Mouse (Mus musculus): ENCODE results near the gene Fkbp8. TPM values are rescaled to one million over a fixed set of nuclear protein-coding genes. Genes with fewer than 3 reads are reported as not detected.

The Fkbp8 gene
- polyA plus RNA-seq, 1 experiment from 2014 or later, result 313 TPM

GRCm38 (mm10) chr8:70517940-70518643, 9.4 kb upstream of the Fkbp8 start:
- Histone ChIP-seq H3K9me3 (no peaks in the 10 kb centered on the region), H3K4me1 (peaks cover 10% of the 10 kb centered on the region), H3K36me3 (peaks cover 23% of the 10 kb centered on the region; the same call in 1 of the 2 replicates), H3K4me2 (no peak overlapping the region), H3K27me3 (no peaks in the 10 kb centered on the region), H3K4me3 (no peak overlapping the region), H3K9ac (no peak overlapping the region), H3K27ac (no peak overlapping the region)
- ATAC-seq (ENCODE audit: borderline replicate concordance, extremely low read depth, low FRiP score, low TSS enrichment), result no peak
- WGBS, result 73% methylated on average over 10 of the region's 10 CpGs

GRCm38 (mm10) chr8:70519043-70519442, 8.5 kb upstream of the Fkbp8 start:
- 84% methylated on average over 6 of the region's 6 CpGs for WGBS
- ATAC-seq (ENCODE audit: borderline replicate concordance, extremely low read depth, low FRiP score, low TSS enrichment), result no peak
- Histone ChIP-seq H3K9ac (no peak overlapping the region), H3K9me3 (no peaks in the 10 kb centered on the region), H3K4me2 (no peak overlapping the region), H3K4me1 (peaks cover 14% of the 10 kb centered on the region), H3K4me3 (no peak overlapping the region), H3K27ac (no peak overlapping the region), H3K36me3 (peaks cover 18% of the 10 kb centered on the region; the same call in 1 of the 2 replicates), H3K27me3 (no peaks in the 10 kb centered on the region)

GRCm38 (mm10) chr8:70519606-70520005, 7.9 kb upstream of the Fkbp8 start:
- Histone ChIP-seq H3K27ac (no peak overlapping the region), H3K9ac (no peak overlapping the region), H3K4me2 (no peak overlapping the region), H3K36me3 (peaks cover 14% of the 10 kb centered on the region; the same call in 1 of the 2 replicates), H3K27me3 (no peaks in the 10 kb centered on the region), H3K9me3 (no peaks in the 10 kb centered on the region), H3K4me3 (no peak overlapping the region), H3K4me1 (peaks cover 14% of the 10 kb centered on the region)
- WGBS, result 46% methylated on average over 2 of the region's 2 CpGs
- ATAC-seq (ENCODE audit: borderline replicate concordance, extremely low read depth, low FRiP score, low TSS enrichment), result no peak

GRCm38 (mm10) chr8:70522592-70523403, 4.7 kb upstream of the Fkbp8 start:
- H3K4me2 ChIP-seq, result peak overlapping the region; percentile 78
- H3K27ac ChIP-seq, result peak overlapping the region; percentile 85
- ATAC-seq (ENCODE audit: borderline replicate concordance, extremely low read depth, low FRiP score, low TSS enrichment), result peak; percentile 85
- peaks cover 23% of the 10 kb centered on the region for H3K4me1 ChIP-seq
- WGBS, result under 1% methylated on average over 50 of the region's 51 CpGs
- H3K9me3 ChIP-seq, result no peaks in the 10 kb centered on the region
- H3K36me3 ChIP-seq, result no peaks in the 10 kb centered on the region
- no peaks in the 10 kb centered on the region for H3K27me3 ChIP-seq
- H3K9ac ChIP-seq, result peak overlapping the region; percentile 79
- peak overlapping the region; percentile 81 for H3K4me3 ChIP-seq

GRCm38 (mm10) chr8:70527111-70527511, 413 bp upstream of the Fkbp8 start:
- Histone ChIP-seq H3K9ac (peak overlapping the region; percentile 96), H3K4me1 (peaks cover 38% of the 10 kb centered on the region), H3K9me3 (no peaks in the 10 kb centered on the region), H3K36me3 (peaks cover 27% of the 10 kb centered on the region), H3K4me2 (peak overlapping the region; percentile 75), H3K27ac (peak overlapping the region; percentile 54; the same call in 1 of the 2 replicates), H3K4me3 (peak overlapping the region; percentile 88), H3K27me3 (no peaks in the 10 kb centered on the region)
- 1% methylated on average over 8 of the region's 8 CpGs for WGBS
- no peak for ATAC-seq (ENCODE audit: borderline replicate concordance, extremely low read depth, low FRiP score, low TSS enrichment)

- peak overlapping the region; percentile 89; the same call in 1 of the 2 replicates for H3K27ac ChIP-seq
- no peaks in the 10 kb centered on the region for H3K27me3 ChIP-seq
- H3K9me3 ChIP-seq, result no peaks in the 10 kb centered on the region
- H3K4me1 ChIP-seq, result peaks cover 32% of the 10 kb centered on the region
- ATAC-seq (ENCODE audit: borderline replicate concordance, extremely low read depth, low FRiP score, low TSS enrichment), result no peak
- H3K4me3 ChIP-seq, result peak overlapping the region; percentile 88
- H3K36me3 ChIP-seq, result peaks cover 39% of the 10 kb centered on the region
- WGBS, result 20% methylated on average over 13 of the region's 13 CpGs
- H3K4me2 ChIP-seq, result peak overlapping the region; percentile 75
- H3K9ac ChIP-seq, result peak overlapping the region; percentile 96
Measured at GRCm38 (mm10) chr8:70528182-70528797, 766 bp downstream of the Fkbp8 start.

GRCm38 (mm10) chr8:70529299-70529698, 1.8 kb downstream of the Fkbp8 start:
- H3K27me3 ChIP-seq, result no peaks in the 10 kb centered on the region
- no peaks in the 10 kb centered on the region for H3K9me3 ChIP-seq
- no peak overlapping the region for H3K4me3 ChIP-seq
- no peak overlapping the region for H3K9ac ChIP-seq
- H3K4me2 ChIP-seq, result no peak overlapping the region
- H3K4me1 ChIP-seq, result peaks cover 27% of the 10 kb centered on the region
- peaks cover 48% of the 10 kb centered on the region for H3K36me3 ChIP-seq
- ATAC-seq (ENCODE audit: borderline replicate concordance, extremely low read depth, low FRiP score, low TSS enrichment), result no peak
- no peak overlapping the region for H3K27ac ChIP-seq
- WGBS, result 78% methylated on average over 5 of the region's 5 CpGs

- WGBS, result 91% methylated on average over 3 of the region's 3 CpGs
- no peak overlapping the region for H3K4me2 ChIP-seq
- H3K4me3 ChIP-seq, result no peak overlapping the region
- peaks cover 53% of the 10 kb centered on the region for H3K36me3 ChIP-seq
- H3K4me1 ChIP-seq, result peaks cover 27% of the 10 kb centered on the region
- ATAC-seq (ENCODE audit: borderline replicate concordance, extremely low read depth, low FRiP score, low TSS enrichment), result no peak
- no peaks in the 10 kb centered on the region for H3K9me3 ChIP-seq
- no peak overlapping the region for H3K27ac ChIP-seq
- H3K27me3 ChIP-seq, result no peaks in the 10 kb centered on the region
- H3K9ac ChIP-seq, result no peak overlapping the region
Measured at GRCm38 (mm10) chr8:70529741-70530161, 2.2 kb downstream of the Fkbp8 start.

GRCm38 (mm10) chr8:70530314-70530713, 2.8 kb downstream of the Fkbp8 start:
- H3K4me1 ChIP-seq, result peaks cover 27% of the 10 kb centered on the region
- no peak overlapping the region for H3K4me3 ChIP-seq
- WGBS, result 90% methylated on average over 2 of the region's 2 CpGs
- ATAC-seq (ENCODE audit: borderline replicate concordance, extremely low read depth, low FRiP score, low TSS enrichment), result no peak
- no peak overlapping the region for H3K27ac ChIP-seq
- H3K4me2 ChIP-seq, result no peak overlapping the region
- no peak overlapping the region for H3K9ac ChIP-seq
- peaks cover 58% of the 10 kb centered on the region for H3K36me3 ChIP-seq
- no peaks in the 10 kb centered on the region for H3K27me3 ChIP-seq
- H3K9me3 ChIP-seq, result no peaks in the 10 kb centered on the region

- ATAC-seq (ENCODE audit: borderline replicate concordance, extremely low read depth, low FRiP score, low TSS enrichment), result no peak
- H3K9ac ChIP-seq, result no peak overlapping the region
- H3K36me3 ChIP-seq, result peaks cover 68% of the 10 kb centered on the region
- no peak overlapping the region for H3K4me2 ChIP-seq
- no peaks in the 10 kb centered on the region for H3K27me3 ChIP-seq
- peaks cover 13% of the 10 kb centered on the region for H3K4me1 ChIP-seq
- H3K4me3 ChIP-seq, result no peak overlapping the region
- no peaks in the 10 kb centered on the region for H3K9me3 ChIP-seq
- H3K27ac ChIP-seq, result no peak overlapping the region
- 90% methylated on average over 12 of the region's 12 CpGs for WGBS
Measured at GRCm38 (mm10) chr8:70534281-70534680, 6.8 kb downstream of the Fkbp8 start.

GRCm38 (mm10) chr8:70535221-70535620, 7.7 kb downstream of the Fkbp8 start:
- Histone ChIP-seq H3K4me1 (peaks cover 9% of the 10 kb centered on the region), H3K4me3 (no peak overlapping the region), H3K4me2 (no peak overlapping the region), H3K27ac (no peak overlapping the region), H3K9me3 (no peaks in the 10 kb centered on the region), H3K36me3 (peaks cover 59% of the 10 kb centered on the region), H3K9ac (no peak overlapping the region), H3K27me3 (no peaks in the 10 kb centered on the region)
- ATAC-seq (ENCODE audit: borderline replicate concordance, extremely low read depth, low FRiP score, low TSS enrichment), result no peak
- WGBS, result 80% methylated on average over 3 of the region's 3 CpGs
